Comparison of ENCODE assay signal across 9 mouse cellular contexts in genomic region chr14:67536787-67537659, GRCm38 (mm10).
DNase-seq lines count a peak whose midpoint lies in the region; ATAC-seq and TF ChIP-seq lines count a peak whose summit lies in the region.
"Had no signal": no experiment of that assay in that cellular context is flagged by ENCODE, and none has a peak within 500 bp of the region (broad histone marks: within the 10 kb centered on the region; RNA-seq: fewer than 3 reads in every experiment).

No protein-coding gene starts in this region.

- peak; percentile 17 for DNase-seq in adipocyte (ENCODE audit: low spot score)
- DNase-seq in cerebellum, postnatal 25 days: peak; percentile 38 to 68
- peak; percentile 37 for DNase-seq in gastrocnemius, adult 18-20 months (ENCODE audit: low spot score)
- DNase-seq in layer of hippocampus, adult 18-20 months (ENCODE audit: low spot score in 2 of 2): peak; percentile 51 to 55
- DNase-seq in lung, postnatal 14 days: peak; percentile 5
- DNase-seq in telencephalon, adult 2 months (ENCODE audit: low read depth, low spot score): peak; percentile 23
- no peak for DNase-seq in liver, postnatal 0 days

- no peak overlapping the region for H3K4me2 ChIP-seq in liver, postnatal 0 days (ENCODE audit: low read depth, low read length)
- H3K4me2 ChIP-seq in liver, embryonic 12.5 days: no peak overlapping the region

- no peaks in the 10 kb centered on the region for H3K4me1 ChIP-seq in liver, postnatal 0 days (ENCODE audit: insufficient read depth)
- no peaks in the 10 kb centered on the region for H3K4me1 ChIP-seq in liver, embryonic 12.5 days

- no peaks in the 10 kb centered on the region for H3K36me3 ChIP-seq in liver, postnatal 0 days (replicated peaks; ENCODE audit: insufficient read depth, low read length)
- no peaks in the 10 kb centered on the region for H3K36me3 ChIP-seq in liver, embryonic 12.5 days

- TF ChIP-seq CTCF in liver, postnatal 0 days (IDR thresholded peaks at IDR 0.05; ENCODE audit: low read depth): no peak

- H3K9ac ChIP-seq in liver, postnatal 0 days (replicated peaks): no peak overlapping the region
- no peak overlapping the region for H3K9ac ChIP-seq in liver, embryonic 12.5 days

- H3K4me3 ChIP-seq in liver, postnatal 0 days (ENCODE audit: low read depth, low read length): no peak overlapping the region
- no peak overlapping the region for H3K4me3 ChIP-seq in liver, embryonic 12.5 days

- H3K27me3 ChIP-seq in liver, postnatal 0 days (ENCODE audit: insufficient read depth, low read length): no peaks in the 10 kb centered on the region
- H3K27me3 ChIP-seq in liver, embryonic 12.5 days (replicated peaks): no peaks in the 10 kb centered on the region

- ATAC-seq in liver, postnatal 0 days: no peak
- ATAC-seq in liver, embryonic 12.5 days: no peak
- ATAC-seq: Patski had no signal

- no peaks in the 10 kb centered on the region for H3K9me3 ChIP-seq in liver, postnatal 0 days (ENCODE audit: low read length)
- H3K9me3 ChIP-seq in liver, embryonic 12.5 days (replicated peaks): no peaks in the 10 kb centered on the region

- 48% methylated on average over 8 of the region's 8 CpGs for WGBS in liver, postnatal 0 days (ENCODE audit: insufficient replicate concordance)
- 39% methylated on average over 8 of the region's 8 CpGs for WGBS in liver, embryonic 12.5 days (ENCODE audit: insufficient replicate concordance)

- H3K27ac ChIP-seq in liver, postnatal 0 days (ENCODE audit: low read depth): no peak overlapping the region
- H3K27ac ChIP-seq in liver, embryonic 12.5 days: no peak overlapping the region

- no peak for TF ChIP-seq EP300 in liver, postnatal 0 days (IDR thresholded peaks at IDR 0.05; ENCODE audit: low read depth)
